Mouse (Mus musculus): ENCODE data around the gene Bend6.

The Bend6 gene

DNA sequence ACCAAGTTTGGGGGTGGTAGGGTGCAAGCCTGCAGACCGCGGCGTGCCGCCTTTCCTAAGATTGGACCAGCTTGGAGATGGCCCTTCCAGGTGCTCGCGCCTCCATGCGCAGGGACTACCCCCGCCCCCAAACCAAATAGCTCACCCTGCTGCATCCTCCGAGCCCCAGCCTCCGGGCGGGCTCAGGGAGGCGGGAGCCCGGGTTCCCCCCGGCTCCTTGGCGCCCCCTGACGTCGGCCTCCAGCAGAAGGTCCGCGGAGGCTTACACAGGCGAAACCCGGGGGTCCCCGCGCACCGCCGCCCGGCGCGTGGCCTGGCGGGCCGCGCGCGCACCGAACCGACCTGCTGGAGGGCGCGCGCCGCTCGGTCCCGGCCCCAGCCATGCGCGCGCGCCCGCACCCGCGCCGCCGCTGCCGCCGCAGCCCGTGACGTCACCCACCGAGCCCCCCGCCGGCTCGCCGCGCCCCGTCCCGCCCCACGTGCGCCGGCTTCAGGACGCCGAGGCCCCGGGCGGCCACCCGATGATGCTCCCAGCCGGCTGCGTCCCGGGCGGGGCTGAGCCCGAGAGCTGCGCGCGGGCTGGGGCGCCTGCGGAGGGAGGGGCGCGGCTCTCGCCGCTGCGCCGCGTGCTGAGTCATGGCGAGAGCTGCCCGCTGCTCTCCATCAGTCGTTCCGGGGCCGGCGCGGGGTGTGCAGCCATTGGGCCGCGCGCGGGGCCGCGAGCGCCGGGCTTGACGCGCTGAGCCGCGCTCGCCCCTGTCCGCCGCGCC is at the start of gene Bend6:
Gene Bend6, minus strand, starts transcription at position 396 of the 770 bp plus-strand sequence.
- DNase-seq (ENCODE audit: low spot score) = peak; percentile 61

DNA sequence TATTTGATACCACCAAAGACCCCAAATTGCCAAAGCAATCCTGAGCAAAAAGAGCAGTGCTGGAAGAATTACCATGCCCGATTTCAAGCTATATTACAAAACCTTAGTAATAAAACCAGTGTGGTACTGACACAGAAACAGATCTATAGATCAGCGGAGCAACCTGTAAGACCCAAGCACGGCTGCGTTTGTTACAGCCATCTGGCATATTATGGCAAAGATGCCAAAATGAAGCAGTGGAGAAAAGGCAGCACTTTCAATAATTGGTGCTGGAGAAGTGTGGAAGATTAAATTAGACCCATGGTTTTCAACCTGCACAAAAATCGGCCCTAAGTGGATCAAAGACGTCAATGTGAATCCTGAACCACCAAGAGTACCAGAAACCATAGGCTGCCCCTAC is 48.0 kb upstream of the Bend6 start:
- no peak for DNase-seq (ENCODE audit: low spot score)

DNA sequence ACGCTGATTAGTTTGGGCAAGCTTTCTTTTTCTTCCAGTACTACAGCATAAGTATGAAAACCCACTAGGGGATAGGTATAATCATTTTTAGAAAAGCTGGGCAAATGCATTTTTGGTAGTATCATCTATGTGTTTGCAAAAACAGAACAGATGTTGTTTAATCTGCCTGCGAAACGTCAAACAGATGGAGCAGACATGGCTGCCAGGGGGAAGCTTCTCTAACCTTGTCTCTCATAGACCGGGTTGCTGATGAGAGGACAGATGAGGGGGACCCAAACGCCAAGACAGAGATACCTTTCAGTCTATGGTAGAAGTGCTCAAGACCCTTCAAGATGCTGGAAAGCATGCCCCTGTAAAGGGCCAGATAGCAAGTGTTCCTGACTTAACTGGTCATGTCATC is 40.9 kb upstream of the Bend6 start:
- no peak for DNase-seq (ENCODE audit: low spot score)

DNA sequence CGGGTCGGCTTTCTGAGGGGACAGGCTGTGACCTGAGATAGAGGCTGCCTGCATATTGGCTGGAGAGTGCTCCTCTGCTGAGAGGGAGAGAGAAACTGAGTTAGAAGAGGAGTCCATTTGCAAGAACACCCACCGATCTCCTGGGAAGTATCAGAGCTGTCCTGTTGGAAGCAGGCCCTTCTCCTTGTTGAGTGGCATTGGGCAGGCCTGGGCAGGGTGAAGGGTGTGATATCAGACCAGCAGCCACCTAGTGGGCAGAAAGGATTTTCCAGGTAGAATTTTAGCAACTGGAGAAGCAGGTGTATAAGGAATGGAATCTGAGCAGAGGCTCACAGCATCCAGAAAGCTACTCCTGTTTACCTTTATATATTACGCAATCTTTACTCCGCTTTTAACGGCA is 40.2 kb upstream of the Bend6 start:
- DNase-seq (ENCODE audit: low spot score) = no peak

DNA sequence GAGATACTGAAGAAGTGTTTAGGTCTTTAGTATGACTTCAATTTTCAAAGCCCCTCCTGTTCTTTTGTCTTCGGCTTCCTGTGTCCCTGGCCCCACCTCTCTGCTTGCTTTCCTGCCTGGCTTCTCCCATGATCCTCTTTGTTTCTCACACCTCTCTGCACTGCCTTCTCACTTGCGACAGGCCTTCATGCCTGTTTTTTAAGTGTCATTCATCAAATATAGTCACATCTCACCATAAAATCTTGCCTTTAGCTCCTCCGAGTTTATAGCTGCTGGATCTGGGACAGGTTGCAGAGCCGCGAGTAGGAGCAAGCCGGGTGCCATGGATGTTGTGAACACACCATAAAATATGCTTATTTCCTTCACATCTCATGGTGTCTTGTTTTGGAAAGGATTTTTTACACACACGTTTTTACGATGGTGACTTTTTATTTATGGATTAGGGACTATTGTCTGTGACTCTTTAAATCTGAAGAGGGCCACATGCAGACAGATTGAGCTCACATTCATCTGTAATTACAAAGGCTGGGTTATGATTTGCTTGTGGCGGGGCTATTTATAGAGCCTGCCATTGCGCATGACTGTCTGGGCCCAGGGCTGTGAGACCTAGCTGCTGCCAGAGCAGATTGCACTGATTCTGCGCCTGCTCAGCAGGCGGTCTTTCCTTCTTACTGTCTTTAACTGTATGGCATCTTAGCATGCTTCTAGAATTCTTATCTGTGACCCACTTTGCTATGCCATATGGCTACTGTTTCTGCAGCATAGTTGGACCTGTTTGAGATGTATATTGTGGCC is 39.2 kb upstream of the Bend6 start:
- DNase-seq (ENCODE audit: low spot score) = no peak

DNA sequence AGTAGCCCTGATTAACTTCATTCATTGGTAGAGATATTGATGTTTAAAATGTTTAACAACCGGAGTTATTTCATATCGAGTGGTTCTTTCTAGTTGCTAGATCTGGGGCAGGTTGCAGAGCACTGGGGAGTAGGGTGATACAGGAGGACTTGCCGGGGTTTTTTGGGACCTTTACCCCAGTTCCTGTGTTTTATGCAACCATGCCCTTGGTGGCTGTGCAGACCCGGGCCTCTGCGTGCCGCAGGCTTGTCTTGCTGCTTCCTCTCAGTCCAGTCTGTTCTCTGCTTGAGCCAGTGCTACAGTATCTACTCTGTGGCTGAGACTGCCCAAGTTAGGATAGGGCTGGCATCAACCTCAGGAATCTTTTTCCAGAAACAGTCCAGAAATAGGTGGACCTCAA is 38.1 kb upstream of the Bend6 start:
- DNase-seq (ENCODE audit: low spot score) = no peak

DNA sequence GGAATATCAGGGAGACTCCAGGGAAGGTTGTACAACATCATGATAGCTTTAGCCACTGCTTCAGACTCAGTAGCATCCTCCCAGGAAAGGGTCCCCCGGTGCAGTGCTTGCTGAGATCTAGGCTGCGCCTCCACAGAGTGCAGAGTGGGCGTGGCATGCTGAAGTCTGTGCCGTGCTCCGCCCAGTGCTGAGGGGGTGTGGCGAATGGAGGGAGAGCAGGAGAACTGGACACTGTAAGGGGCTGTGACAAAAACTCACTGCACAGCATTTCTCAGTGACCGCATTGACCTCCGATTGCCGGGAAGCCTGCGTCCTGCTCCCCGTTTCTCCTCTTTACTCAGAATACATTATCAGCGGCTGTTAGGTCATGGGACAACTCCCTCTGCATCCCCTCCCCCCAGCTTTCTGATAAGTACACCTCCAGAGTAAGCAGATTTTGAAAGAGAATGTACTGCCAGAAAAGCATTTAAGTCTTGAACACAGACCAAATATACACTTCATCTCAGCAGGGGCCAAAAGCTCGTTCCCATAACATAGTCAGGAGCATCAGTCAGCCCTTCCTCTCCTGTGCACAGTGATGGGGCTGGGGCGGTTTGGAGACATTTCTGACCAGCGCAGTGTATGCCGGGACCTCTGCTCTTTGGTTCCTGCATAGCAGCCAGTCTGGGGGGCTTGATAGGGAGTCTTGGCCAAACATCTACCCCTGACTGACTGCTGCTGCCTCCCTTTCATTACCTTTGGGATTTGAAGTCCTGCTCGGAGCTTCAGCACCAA is 37.5 kb upstream of the Bend6 start:
- DNase-seq (ENCODE audit: low spot score) = peak; percentile 36

DNA sequence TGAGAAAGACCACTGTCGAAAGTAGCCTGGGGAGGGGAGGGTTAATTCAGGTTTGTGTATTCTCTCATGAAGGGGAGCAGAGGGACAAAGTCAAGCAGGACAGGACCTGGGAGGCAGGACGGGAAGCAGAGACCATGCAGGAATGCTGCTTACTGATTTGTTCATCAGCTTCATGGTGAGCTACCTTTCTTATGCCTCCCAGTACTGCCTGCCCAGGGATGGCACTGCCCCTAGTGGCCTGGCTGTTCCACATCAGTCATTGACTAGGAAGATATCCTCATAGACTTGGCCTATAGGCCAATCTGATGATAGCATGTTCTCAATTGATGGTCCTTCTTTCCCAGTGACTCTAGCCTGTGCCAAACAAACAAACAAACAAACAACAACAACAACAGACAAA is 36.3 kb upstream of the Bend6 start:
- no peak for DNase-seq (ENCODE audit: low spot score)

DNA sequence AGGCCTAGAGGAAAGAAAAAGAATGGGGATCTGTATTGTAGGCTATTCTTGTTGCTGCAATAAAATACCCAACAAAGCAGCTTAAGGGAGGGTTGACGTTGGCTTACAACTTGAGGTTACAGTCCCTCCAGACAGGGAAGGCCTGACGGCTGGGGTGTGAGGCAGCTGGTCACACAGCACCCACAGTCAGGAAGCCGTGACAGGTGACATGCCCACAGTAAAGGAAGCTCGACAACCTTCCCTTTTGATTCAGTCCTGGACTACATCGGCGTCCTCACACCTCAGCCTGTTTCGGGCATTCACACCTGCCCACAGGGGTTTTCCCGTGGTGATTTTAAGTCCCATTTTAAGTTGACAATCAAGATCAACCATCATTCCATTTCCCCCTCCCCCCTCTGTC is 35.0 kb upstream of the Bend6 start:
- no peak for DNase-seq (ENCODE audit: low spot score)

DNA sequence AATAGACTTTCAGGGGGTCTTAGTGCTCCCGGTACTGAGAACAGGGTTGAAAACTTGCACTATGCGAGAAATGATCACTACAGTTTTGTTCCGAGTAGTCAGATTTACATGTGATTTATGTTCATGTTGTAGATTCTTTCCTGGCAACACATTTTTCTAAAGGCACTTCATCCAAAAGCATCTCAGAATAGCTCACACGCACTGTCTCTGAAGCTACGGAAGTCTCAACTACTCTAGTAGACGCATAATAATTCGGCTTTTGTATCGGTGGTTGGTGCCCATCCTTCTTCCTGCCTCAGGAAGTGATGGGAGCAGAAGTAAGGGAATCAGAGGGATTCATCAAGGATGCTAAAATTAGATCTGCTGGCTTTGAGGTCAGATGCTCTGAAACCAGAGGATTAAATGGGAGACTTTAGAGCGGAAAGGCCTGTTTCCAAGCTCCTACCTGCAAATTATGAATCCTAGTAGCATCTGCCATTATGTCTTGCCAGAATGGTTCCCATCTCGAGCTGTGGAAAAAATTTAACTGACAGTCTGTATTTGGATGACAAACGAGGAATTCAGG is 32.8 kb upstream of the Bend6 start:
- DNase-seq (ENCODE audit: low spot score) = no peak

DNA sequence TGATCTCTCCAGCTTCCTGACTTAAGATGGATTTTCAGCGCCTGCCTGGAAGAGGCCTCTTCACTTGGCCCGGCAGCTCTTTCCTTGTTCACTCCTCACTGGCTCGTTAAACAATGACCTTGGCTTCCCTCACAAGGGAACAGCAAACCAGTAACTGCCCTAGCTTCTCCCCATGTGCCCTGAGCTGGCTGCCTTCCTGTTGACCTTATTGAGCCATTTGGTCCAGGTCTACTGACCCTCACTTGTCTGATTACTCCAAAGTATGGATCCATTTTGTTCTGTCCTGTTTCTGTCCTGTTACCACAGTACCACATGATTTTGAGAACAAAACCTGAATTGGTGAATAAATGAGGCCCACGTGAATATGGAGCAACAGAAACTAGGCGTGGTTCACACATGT is 32.2 kb upstream of the Bend6 start:
- no peak for DNase-seq (ENCODE audit: low spot score)

DNA sequence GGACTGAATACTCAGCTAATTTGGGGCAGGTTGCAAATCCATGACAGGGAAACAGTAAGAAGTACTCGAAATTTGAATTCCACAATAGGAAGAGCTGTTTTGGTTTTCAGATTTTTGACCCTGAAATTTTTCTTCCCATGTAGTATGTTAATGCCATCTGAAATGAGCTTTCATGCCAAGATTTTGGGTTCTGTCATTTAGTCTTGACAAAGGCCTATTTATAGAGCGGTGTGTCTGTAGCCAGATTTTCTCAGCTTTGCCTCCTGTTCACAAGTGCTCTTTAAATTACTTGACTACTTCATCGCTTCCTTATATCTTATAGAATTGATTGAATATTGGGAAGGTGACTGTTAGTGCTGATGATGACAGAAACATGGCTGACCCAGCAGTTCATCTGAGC is 28.3 kb upstream of the Bend6 start:
- DNase-seq (ENCODE audit: low spot score) = no peak

DNA sequence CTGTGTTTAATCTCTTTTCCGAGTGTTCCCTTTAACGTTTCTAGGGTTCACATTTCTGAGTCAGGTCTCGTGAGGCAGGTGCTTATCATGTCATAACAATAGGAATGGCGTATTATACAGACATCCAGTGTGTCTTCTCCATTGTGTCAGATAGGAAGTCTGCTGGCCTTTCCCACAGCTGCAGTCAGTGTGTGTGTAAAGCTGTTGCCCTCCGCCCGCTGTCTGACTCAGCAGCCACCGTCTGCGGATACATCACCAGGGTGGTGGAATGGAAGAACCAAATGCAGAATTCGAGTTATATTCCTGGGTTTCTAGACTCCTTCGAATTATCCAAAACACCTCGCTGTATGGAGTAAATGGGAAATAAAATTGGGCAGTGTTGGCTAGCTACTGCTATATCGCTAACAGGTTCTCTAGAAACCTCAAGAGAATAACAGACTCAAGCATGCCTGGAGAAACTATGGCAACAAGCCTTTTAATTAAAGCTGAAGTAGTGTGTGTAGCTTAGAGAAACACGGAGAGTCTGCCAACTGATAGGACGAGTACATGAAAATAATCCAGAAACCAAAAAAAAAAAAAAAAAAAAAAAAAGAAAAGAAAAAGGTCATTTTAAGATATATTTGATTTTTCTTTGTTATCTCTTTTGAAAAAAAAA is 25.4 kb upstream of the Bend6 start:
- DNase-seq (ENCODE audit: low spot score) = no peak

DNA sequence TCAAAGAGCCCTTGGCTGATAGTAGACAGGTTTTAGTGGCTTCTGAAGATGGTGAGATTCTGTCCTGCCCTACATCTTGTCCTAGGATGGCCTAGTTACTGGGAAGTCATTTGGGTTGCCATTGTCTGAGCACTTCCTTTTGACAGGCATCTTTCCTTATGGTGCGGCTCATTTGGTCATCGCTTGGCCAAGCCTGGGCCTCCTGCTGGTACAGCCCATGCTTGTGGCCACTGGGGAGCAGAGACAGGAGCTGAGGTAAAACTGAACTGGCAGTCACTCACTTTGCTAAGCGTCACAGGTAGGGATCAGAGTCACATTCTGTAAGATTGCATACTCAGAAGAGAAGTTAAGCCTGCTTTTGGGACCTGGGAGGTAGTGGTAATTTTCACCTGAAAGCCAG is 24.6 kb upstream of the Bend6 start:
- no peak for DNase-seq (ENCODE audit: low spot score)

DNA sequence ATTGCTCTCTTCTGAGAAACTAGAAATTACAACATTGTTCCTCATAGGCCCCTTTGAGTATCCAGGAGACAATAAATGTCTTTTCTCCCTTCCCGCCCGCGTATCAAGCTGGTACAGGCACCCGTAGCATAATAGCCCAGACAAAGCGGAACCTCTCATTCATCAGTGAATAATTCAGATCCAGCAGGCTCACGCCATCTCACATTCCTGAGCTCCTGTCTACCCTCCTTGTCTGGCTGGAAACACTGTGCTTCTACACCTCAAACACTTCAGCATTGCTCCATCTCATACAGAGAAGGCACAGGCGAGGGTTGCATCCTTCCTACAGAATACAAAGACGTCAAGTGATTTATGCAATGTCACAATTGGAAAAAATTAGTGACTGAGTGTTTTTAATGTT is 24.2 kb upstream of the Bend6 start:
- no peak for DNase-seq (ENCODE audit: low spot score)

DNA sequence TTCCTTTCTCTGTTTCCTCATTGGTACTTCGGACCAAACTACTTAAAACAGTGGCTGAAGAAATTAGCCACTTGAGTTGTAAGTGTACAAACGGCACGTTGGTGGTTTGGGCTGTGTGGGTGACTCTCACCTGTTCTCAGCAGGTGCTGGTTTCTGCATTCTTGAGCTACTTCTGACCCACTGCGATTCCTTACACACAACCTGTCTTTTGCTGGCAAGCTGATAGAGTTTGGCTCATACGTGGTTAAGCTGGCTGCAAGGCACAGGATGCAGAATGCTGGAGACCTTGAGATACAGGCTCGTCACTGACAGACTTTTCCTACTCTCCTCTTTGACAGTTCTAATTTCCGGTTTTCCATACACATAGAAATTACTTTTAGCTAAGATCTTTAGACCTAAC is 19.9 kb upstream of the Bend6 start:
- DNase-seq (ENCODE audit: low spot score) = no peak

DNA sequence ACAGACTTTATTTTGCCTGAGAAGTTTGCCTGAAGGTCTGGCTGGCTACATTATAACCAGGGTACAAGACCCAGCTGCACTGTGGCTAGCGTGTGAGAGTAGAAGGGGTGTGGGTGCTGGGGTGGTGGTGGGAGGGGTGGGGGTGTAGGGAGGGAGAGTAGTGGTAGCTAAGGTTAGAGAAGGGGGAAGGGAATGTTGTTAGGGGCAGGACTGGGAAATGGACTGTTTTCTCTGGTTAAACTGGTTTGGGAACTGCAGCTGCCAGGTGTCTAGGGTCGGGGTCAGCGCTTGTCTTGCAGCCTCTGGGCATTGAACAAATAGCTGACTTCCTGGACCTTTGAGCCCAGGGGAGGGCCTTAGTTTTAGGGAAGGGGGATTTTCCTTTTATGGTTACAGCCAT is 17.7 kb upstream of the Bend6 start:
- no peak for DNase-seq (ENCODE audit: low spot score)

DNA sequence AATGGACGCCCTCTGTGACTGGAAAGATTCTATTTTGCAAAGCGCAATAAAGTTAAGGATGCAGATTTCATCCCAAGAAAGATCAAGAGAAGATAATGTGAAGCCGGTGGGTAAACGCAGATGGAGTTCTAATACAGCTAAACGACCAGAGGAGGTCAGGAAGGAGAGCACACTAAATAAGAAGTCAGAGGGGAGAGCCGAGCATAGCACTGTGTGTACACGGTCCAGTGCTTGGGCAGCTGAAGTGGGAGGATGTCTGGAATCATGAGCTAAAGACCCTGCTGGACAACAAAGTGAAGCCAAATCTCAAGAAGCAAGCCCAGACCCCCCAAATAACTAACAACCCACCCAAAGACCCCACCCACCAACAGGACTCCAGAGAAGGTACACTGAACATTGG is 15.4 kb upstream of the Bend6 start:
- DNase-seq (ENCODE audit: low spot score) = no peak

DNA sequence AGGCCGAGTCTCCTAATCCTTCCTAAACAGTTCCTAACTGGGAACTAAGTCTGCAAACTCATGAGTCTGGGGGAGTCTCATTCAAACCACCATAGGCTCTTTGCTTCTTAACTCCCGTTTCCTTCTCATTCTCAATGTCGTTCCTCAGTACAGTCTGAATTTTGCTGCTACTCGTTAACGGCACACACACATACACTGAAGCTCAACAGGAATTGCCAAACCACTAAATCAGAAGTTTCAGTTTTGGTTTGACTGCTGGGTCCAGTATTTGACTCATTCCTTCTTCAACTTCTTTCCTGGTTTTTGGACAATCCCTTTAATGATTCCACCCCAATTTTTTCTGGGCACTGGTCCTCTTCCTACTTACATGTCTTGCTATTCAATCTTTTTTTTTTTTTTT is 8.9 kb upstream of the Bend6 start:
- DNase-seq (ENCODE audit: low spot score) = no peak

DNA sequence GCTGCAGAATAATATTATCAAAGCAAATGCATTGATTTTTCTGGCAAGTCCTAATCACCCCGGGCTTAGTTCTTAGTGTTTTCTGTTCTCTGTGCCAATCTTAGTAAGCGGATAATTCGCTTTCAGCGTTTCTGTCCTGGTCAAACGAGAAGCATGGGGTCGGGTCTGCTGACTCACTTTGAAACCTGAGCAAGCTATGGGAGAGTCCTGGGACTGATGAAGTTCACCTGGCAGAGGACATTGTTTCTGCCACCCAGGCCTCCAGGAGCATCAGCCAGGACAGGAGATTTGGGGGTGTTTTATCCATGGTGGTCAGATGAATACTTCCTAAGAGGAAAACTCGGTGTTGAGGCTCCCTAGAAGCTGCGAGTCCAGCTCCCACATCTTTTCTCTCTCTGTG is 4.0 kb upstream of the Bend6 start:
- no peak for DNase-seq (ENCODE audit: low spot score)

DNA sequence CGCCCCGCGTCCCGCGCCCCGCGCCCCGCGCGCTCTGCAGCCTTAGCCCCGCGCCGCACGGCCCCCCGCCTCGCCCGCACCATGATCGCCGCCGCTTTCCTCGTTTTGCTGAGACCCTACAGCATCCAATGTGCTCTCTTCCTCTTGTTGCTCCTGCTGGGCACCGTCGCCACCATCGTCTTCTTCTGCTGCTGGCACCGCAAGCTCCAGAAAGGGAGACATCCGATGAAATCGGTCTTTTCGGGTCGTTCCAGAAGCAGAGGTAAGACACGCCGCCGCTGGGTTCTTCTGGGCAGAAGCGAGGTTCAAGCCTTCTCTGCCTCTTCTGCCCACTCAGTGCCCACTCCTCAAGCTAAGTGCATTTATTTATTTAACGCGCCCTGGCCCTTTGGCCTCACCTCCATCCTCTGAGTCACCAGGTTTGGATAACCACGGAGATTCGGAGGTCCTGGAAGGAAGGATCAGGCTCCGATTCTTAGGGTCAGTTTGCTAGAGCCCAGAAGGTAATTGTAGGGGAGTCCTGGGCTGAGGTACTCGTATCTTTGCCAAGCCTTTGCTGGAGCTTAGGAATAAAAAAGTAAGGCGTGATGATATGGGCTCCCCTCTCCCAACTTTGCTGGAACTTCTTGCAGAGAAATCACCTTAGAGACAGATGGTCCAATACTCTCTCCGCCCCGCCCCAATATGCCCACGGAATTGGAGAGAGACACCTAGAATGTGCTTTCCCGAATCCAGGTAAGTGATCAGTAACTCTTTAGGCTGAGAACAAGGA is 761 bp upstream of the Bend6 start, which contains the start of gene Dst:
Gene Dst, plus strand, starts transcription at position 35 of the 772 bp plus-strand sequence.
- DNase-seq (ENCODE audit: low spot score) = no peak

Data from yolk sac, embryonic 10.5 days (tissue).